Mouse (Mus musculus) heart, adult 9 months (tissue): ENCODE measurements at regions not wholly inside any gene's neighbourhood (a gene's known extent, or its start where the extent isn't known, plus 50 kb on each side); places are given as distances from the start of the nearest gene placed in this dataset.

ENCODE experiments used
- DNase-seq, 2 experiments: peaks; one replicate each; pipeline ENCODE4 v3.0.0; 2022; ENCODE audit warnings: low spot score in 2 of 2

DNA sequence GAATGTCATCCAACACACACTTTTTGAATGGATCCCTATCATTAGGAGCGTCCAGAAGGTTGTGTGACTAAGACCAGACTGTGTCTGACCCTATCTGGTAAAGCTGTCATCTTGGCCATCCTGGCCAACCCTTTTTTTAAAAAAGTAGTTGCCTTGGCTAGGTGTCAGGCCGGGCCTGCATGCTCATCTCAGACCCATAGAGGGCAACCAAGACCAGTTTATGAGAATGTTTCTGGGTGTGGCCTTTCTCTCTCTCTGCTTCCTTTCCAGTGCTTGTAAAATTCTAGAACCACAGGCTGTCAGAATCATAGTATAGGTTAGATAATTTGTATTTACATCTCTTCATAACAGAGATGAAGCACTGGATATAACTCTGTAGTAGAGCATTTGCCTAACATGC lies 62.8 kb upstream of the Las1l start:
- DNase-seq: peak; percentile 51 to 69

GRCm38 (mm10) chrX:96020407-96020806 lies 63.6 kb upstream of the Las1l start:
- no peak for DNase-seq

DNA sequence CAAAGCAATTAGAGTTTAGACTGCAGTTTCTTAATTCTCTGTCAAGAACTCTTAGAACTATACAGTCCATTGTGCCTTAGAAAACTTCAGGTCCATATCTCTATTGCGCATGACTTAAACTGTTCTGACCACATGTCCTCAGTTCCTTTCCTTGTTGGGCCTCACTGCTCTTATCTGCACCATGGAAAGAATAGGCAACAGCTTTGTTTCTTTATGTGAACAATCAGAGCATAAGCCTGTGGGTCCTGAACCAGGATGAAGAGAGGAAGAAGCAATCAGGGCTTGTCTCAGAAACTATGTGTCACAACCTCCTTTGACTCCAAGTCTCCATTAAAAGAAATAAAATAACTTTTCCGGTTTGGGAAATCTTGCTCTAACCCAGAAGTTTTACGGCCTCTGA lies 68.6 kb upstream of the Las1l start:
- no peak for DNase-seq

DNA sequence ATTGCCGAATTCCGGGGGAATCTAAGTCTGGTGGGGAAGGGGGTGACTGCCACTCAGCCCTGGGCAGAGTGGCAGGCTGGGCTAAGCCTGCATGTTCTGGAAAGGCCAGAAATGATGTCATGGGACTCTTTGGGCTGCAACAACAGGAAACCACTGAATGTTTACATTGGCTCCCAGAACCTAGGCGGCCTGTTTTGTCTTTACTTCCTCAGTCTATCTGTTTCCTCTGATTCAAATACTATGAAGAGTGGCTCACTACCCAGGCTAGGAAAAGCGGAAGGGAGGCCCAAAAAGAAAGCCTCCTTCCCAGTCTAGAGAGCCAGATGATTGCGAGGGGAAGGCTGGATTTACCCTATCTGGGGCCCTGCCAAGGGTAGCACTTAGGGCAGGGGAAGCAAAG lies 69.1 kb upstream of the Las1l start:
- peak; percentile 76 to 86 for DNase-seq

- no peak for DNase-seq
Measured at GRCm38 (mm10) chrX:96031591-96031990, 64.3 kb upstream of the Msn start.

- DNase-seq: no peak
Measured at GRCm38 (mm10) chrX:96035307-96035706, 60.5 kb upstream of the Msn start.

- no peak for DNase-seq
Measured at GRCm38 (mm10) chrX:96042193-96042592, 53.6 kb upstream of the Msn start.
